Mouse (Mus musculus): ENCODE data around the gene Cyth1.

GRCm38 (mm10) chr11:118180199-118180598 is 68.2 kb downstream of the Cyth1 start:
- TF ChIP-seq POLR2A (IDR thresholded peaks at IDR 0.05; ENCODE audit: low read depth, low read length): no peak
- TF ChIP-seq UBTF (IDR thresholded peaks at IDR 0.05; ENCODE audit: low read depth, low read length): no peak
